Mouse (Mus musculus): Measurements from ENCODE around the gene Rab14. TPM values are rescaled to one million over a fixed set of nuclear protein-coding genes. Genes with fewer than 3 reads are reported as not detected.

Gene Rab14
- polyA plus RNA-seq, 1 experiment from 2014 or later: 426 TPM

GRCm38 (mm10) chr2:35224285-35224684 is 23.4 kb upstream of the Rab14 start:
- 94% methylated on average over 15 of the region's 15 CpGs for WGBS
- Histone ChIP-seq H3K27me3 (ENCODE audit: control insufficient read depth, insufficient read depth, low read length) (no peaks in the 10 kb centered on the region), H3K4me2 (ENCODE audit: low read depth, low read length) (no peak overlapping the region), H3K9me3 (ENCODE audit: control insufficient read depth, low read length) (no peaks in the 10 kb centered on the region), H3K4me3 (ENCODE audit: low read depth, low read length) (no peak overlapping the region), H3K27ac (ENCODE audit: low read depth, low read length) (no peak overlapping the region), H3K36me3 (ENCODE audit: control insufficient read depth, insufficient read depth, low read length) (no peaks in the 10 kb centered on the region), H3K9ac (replicated peaks; ENCODE audit: low read depth, low read length) (no peak overlapping the region), H3K4me1 (ENCODE audit: control insufficient read depth, insufficient read depth, low read length) (no peaks in the 10 kb centered on the region)
- ATAC-seq (ENCODE audit: low read depth): no peak

GRCm38 (mm10) chr2:35222822-35223391 is 22.0 kb upstream of the Rab14 start:
- no peaks in the 10 kb centered on the region for H3K4me1 ChIP-seq (ENCODE audit: control insufficient read depth, insufficient read depth, low read length)
- no peak overlapping the region for H3K9ac ChIP-seq (replicated peaks; ENCODE audit: low read depth, low read length)
- 53% methylated on average over 6 of the region's 6 CpGs for WGBS
- H3K9me3 ChIP-seq (ENCODE audit: control insufficient read depth, low read length): no peaks in the 10 kb centered on the region
- no peak overlapping the region for H3K4me3 ChIP-seq (ENCODE audit: low read depth, low read length)
- H3K36me3 ChIP-seq (ENCODE audit: control insufficient read depth, insufficient read depth, low read length): no peaks in the 10 kb centered on the region
- no peak overlapping the region for H3K27ac ChIP-seq (ENCODE audit: low read depth, low read length)
- H3K4me2 ChIP-seq (ENCODE audit: low read depth, low read length): no peak overlapping the region
- peak; percentile 17; the same call in 1 of the 2 replicates for ATAC-seq (ENCODE audit: low read depth)
- H3K27me3 ChIP-seq (ENCODE audit: control insufficient read depth, insufficient read depth, low read length): no peaks in the 10 kb centered on the region

- no peak overlapping the region for H3K4me2 ChIP-seq (ENCODE audit: low read depth, low read length)
- no peaks in the 10 kb centered on the region for H3K9me3 ChIP-seq (ENCODE audit: control insufficient read depth, low read length)
- no peak for ATAC-seq (ENCODE audit: low read depth)
- H3K27me3 ChIP-seq (ENCODE audit: control insufficient read depth, insufficient read depth, low read length): no peaks in the 10 kb centered on the region
- H3K9ac ChIP-seq (replicated peaks; ENCODE audit: low read depth, low read length): no peak overlapping the region
- H3K27ac ChIP-seq (ENCODE audit: low read depth, low read length): no peak overlapping the region
- H3K4me3 ChIP-seq (ENCODE audit: low read depth, low read length): no peak overlapping the region
- no peaks in the 10 kb centered on the region for H3K36me3 ChIP-seq (ENCODE audit: control insufficient read depth, insufficient read depth, low read length)
- WGBS: 90% methylated on average over 3 of the region's 3 CpGs
- H3K4me1 ChIP-seq (ENCODE audit: control insufficient read depth, insufficient read depth, low read length): no peaks in the 10 kb centered on the region
Measured at GRCm38 (mm10) chr2:35218736-35219135, 17.8 kb upstream of the Rab14 start.

- Histone ChIP-seq H3K36me3 (ENCODE audit: control insufficient read depth, insufficient read depth, low read length) (no peaks in the 10 kb centered on the region), H3K9me3 (ENCODE audit: control insufficient read depth, low read length) (no peaks in the 10 kb centered on the region), H3K4me3 (ENCODE audit: low read depth, low read length) (no peak overlapping the region), H3K9ac (replicated peaks; ENCODE audit: low read depth, low read length) (no peak overlapping the region), H3K4me1 (ENCODE audit: control insufficient read depth, insufficient read depth, low read length) (no peaks in the 10 kb centered on the region), H3K27me3 (ENCODE audit: control insufficient read depth, insufficient read depth, low read length) (no peaks in the 10 kb centered on the region), H3K27ac (ENCODE audit: low read depth, low read length) (no peak overlapping the region), H3K4me2 (ENCODE audit: low read depth, low read length) (no peak overlapping the region)
- 89% methylated on average over 2 of the region's 2 CpGs for WGBS
- ATAC-seq (ENCODE audit: low read depth): no peak
Measured at GRCm38 (mm10) chr2:35216701-35217100, 15.8 kb upstream of the Rab14 start.

- Histone ChIP-seq H3K4me1 (ENCODE audit: control insufficient read depth, insufficient read depth, low read length) (no peaks in the 10 kb centered on the region), H3K27me3 (ENCODE audit: control insufficient read depth, insufficient read depth, low read length) (no peaks in the 10 kb centered on the region), H3K27ac (ENCODE audit: low read depth, low read length) (no peak overlapping the region), H3K9ac (replicated peaks; ENCODE audit: low read depth, low read length) (no peak overlapping the region), H3K4me2 (ENCODE audit: low read depth, low read length) (no peak overlapping the region), H3K4me3 (ENCODE audit: low read depth, low read length) (no peak overlapping the region), H3K9me3 (ENCODE audit: control insufficient read depth, low read length) (no peaks in the 10 kb centered on the region), H3K36me3 (ENCODE audit: control insufficient read depth, insufficient read depth, low read length) (no peaks in the 10 kb centered on the region)
- peak; percentile 28; the same call in 1 of the 2 replicates for ATAC-seq (ENCODE audit: low read depth)
- 29% methylated on average over 14 of the region's 14 CpGs for WGBS
Measured at GRCm38 (mm10) chr2:35215363-35215762, 14.4 kb upstream of the Rab14 start.

GRCm38 (mm10) chr2:35214881-35215358 is 14.0 kb upstream of the Rab14 start:
- Histone ChIP-seq H3K4me1 (ENCODE audit: control insufficient read depth, insufficient read depth, low read length) (no peaks in the 10 kb centered on the region), H3K27me3 (ENCODE audit: control insufficient read depth, insufficient read depth, low read length) (no peaks in the 10 kb centered on the region), H3K4me2 (ENCODE audit: low read depth, low read length) (0 out of 2 replicates have a peak overlapping the region, but pooled peaks have one; percentile 6), H3K4me3 (ENCODE audit: low read depth, low read length) (no peak overlapping the region), H3K9ac (replicated peaks; ENCODE audit: low read depth, low read length) (no peak overlapping the region), H3K36me3 (ENCODE audit: control insufficient read depth, insufficient read depth, low read length) (no peaks in the 10 kb centered on the region), H3K9me3 (ENCODE audit: control insufficient read depth, low read length) (no peaks in the 10 kb centered on the region), H3K27ac (ENCODE audit: low read depth, low read length) (no peak overlapping the region)
- 2% methylated on average over 12 of the region's 12 CpGs for WGBS
- peak; percentile 90 for ATAC-seq (ENCODE audit: low read depth)

GRCm38 (mm10) chr2:35213345-35213910 is 12.5 kb upstream of the Rab14 start:
- Histone ChIP-seq H3K4me3 (ENCODE audit: low read depth, low read length) (no peak overlapping the region), H3K36me3 (ENCODE audit: control insufficient read depth, insufficient read depth, low read length) (no peaks in the 10 kb centered on the region), H3K4me1 (ENCODE audit: control insufficient read depth, insufficient read depth, low read length) (no peaks in the 10 kb centered on the region), H3K27ac (ENCODE audit: low read depth, low read length) (no peak overlapping the region), H3K9me3 (ENCODE audit: control insufficient read depth, low read length) (no peaks in the 10 kb centered on the region), H3K27me3 (ENCODE audit: control insufficient read depth, insufficient read depth, low read length) (no peaks in the 10 kb centered on the region), H3K4me2 (ENCODE audit: low read depth, low read length) (no peak overlapping the region), H3K9ac (replicated peaks; ENCODE audit: low read depth, low read length) (no peak overlapping the region)
- ATAC-seq (ENCODE audit: low read depth): no peak
- 88% methylated on average over 12 of the region's 12 CpGs for WGBS

- no peaks in the 10 kb centered on the region for H3K27me3 ChIP-seq (ENCODE audit: control insufficient read depth, insufficient read depth, low read length)
- no peak overlapping the region for H3K9ac ChIP-seq (replicated peaks; ENCODE audit: low read depth, low read length)
- WGBS: 83% methylated on average over 3 of the region's 3 CpGs
- no peaks in the 10 kb centered on the region for H3K36me3 ChIP-seq (ENCODE audit: control insufficient read depth, insufficient read depth, low read length)
- no peak overlapping the region for H3K4me3 ChIP-seq (ENCODE audit: low read depth, low read length)
- H3K4me1 ChIP-seq (ENCODE audit: control insufficient read depth, insufficient read depth, low read length): no peaks in the 10 kb centered on the region
- H3K4me2 ChIP-seq (ENCODE audit: low read depth, low read length): no peak overlapping the region
- no peak for ATAC-seq (ENCODE audit: low read depth)
- no peaks in the 10 kb centered on the region for H3K9me3 ChIP-seq (ENCODE audit: control insufficient read depth, low read length)
- no peak overlapping the region for H3K27ac ChIP-seq (ENCODE audit: low read depth, low read length)
Measured at GRCm38 (mm10) chr2:35211681-35212080, 10.8 kb upstream of the Rab14 start.

GRCm38 (mm10) chr2:35208931-35209665 is 8.2 kb upstream of the Rab14 start:
- H3K36me3 ChIP-seq (ENCODE audit: control insufficient read depth, insufficient read depth, low read length): no peaks in the 10 kb centered on the region
- no peaks in the 10 kb centered on the region for H3K4me1 ChIP-seq (ENCODE audit: control insufficient read depth, insufficient read depth, low read length)
- H3K4me2 ChIP-seq (ENCODE audit: low read depth, low read length): no peak overlapping the region
- H3K9me3 ChIP-seq (ENCODE audit: control insufficient read depth, low read length): no peaks in the 10 kb centered on the region
- ATAC-seq (ENCODE audit: low read depth): no peak
- 73% methylated on average over 8 of the region's 8 CpGs for WGBS
- no peak overlapping the region for H3K4me3 ChIP-seq (ENCODE audit: low read depth, low read length)
- H3K27me3 ChIP-seq (ENCODE audit: control insufficient read depth, insufficient read depth, low read length): no peaks in the 10 kb centered on the region
- no peak overlapping the region for H3K9ac ChIP-seq (replicated peaks; ENCODE audit: low read depth, low read length)
- no peak overlapping the region for H3K27ac ChIP-seq (ENCODE audit: low read depth, low read length)

Measured in neural tube, embryonic 14.5 days (tissue).